Mouse (Mus musculus) kidney, embryonic 16.5 days (tissue): ENCODE results near the gene Mpped2. TPM values are rescaled to one million over a fixed set of nuclear protein-coding genes. Genes with fewer than 3 reads are reported as not detected.
A peak's percentile ranks its signal among the peaks of the same experiment; 100 is the strongest.

Experiments
- ATAC-seq: fragments of 200-750 bp; cut with Nextera tagmentation; 2 replicates; pipeline ENCODE4 v1.8.0; 2017; ENCODE audit warnings: moderate TSS enrichment; ENCODE audit not compliant: low FRiP score, low TSS enrichment
- H3K27ac ChIP-seq: fragments of 300-500 bp; sonication (generic); 2 replicates; pipeline ENCODE4 v1.5.1; 2014; ENCODE audit warnings: low read length
- H3K27me3 ChIP-seq: fragments of 300-500 bp; sonication (generic); 2 replicates; pipeline ENCODE4 v1.6.1; 2014; ENCODE audit warnings: low read length, control low read depth, mixed read lengths; ENCODE audit not compliant: insufficient read depth
- H3K36me3 ChIP-seq: fragments of 300-500 bp; sonication (generic); 2 replicates; pipeline ENCODE4 v1.6.1; 2014; ENCODE audit warnings: low read length, control low read depth, mixed read lengths; ENCODE audit not compliant: insufficient read depth
- H3K4me1 ChIP-seq: fragments of 300-500 bp; sonication (generic); 2 replicates; pipeline ENCODE4 v1.6.1; 2014; ENCODE audit warnings: low read length, control low read depth, mixed read lengths; ENCODE audit not compliant: insufficient read depth
- H3K4me2 ChIP-seq: fragments of 300-500 bp; sonication (generic); replicated peaks from 2 replicates; pipeline ENCODE4 v1.6.1; 2014; ENCODE audit warnings: low read depth, low read length
- H3K4me3 ChIP-seq: fragments of 300-500 bp; sonication (generic); 2 replicates; pipeline ENCODE4 v1.5.1; 2014; ENCODE audit warnings: mild to moderate bottlenecking, low read length
- H3K9ac ChIP-seq: fragments of 300-500 bp; sonication (generic); replicated peaks from 2 replicates; pipeline ENCODE4 v1.6.1; 2014; ENCODE audit warnings: low read length
- H3K9me3 ChIP-seq: fragments of 300-500 bp; sonication (generic); 2 replicates; pipeline ENCODE4 v1.6.1; 2016; ENCODE audit warnings: low read length, control low read depth
- whole genome bisulfite sequencing: fragments of 180-500 bp; shearing (Covaris S2); extraction: QIAGEN DNeasy Blood & Tissue Kit; methylation state at CpG from one replicate; pipeline ENCODE4 v1.1.7; 2014; 5-methylcytosine and 5-hydroxymethylcytosine counted together
- polyA plus RNA-seq: library from polyadenylated mRNA; unstranded; fragments of >200 nt; fragmentation: Nextera tagmentation; extraction: Ambion mirVana; gene quantifications from 2 replicates; pipeline ENCODE4 v1.2.1, GENCODE M21; 2015

Mpped2 gene
- polyA plus RNA-seq, 1 experiment from 2014 or later: 28.6 TPM

DNA sequence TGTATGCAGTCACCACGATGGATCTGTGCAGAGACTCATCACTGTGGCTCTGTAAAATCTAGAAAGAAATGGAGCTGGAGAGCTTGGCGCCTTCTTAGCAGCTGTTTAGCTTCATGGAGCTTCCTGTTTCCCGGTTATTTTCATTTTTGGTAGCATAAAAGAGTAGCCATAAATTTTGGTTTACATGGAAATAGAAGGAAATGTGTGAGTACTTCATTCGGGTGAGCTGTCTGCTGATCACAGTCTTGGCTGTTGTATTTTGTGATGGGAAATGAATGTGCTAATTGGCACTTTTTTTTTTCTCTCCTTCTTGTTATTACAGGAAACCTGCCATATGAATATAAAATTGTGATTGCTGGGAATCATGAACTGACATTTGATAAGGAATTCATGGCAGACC lies 90.2 kb downstream of the Mpped2 start:
- no peaks in the 10 kb centered on the region for H3K36me3 ChIP-seq
- H3K4me2 ChIP-seq: no peak overlapping the region
- no peak overlapping the region for H3K4me3 ChIP-seq
- no peak for ATAC-seq
- no peaks in the 10 kb centered on the region for H3K9me3 ChIP-seq
- H3K4me1 ChIP-seq: peaks cover 20% of the 10 kb centered on the region
- 53% methylated on average over 4 of the region's 4 CpGs for WGBS
- H3K27me3 ChIP-seq: no peaks in the 10 kb centered on the region; the same call in 1 of the 2 replicates
- no peak overlapping the region for H3K9ac ChIP-seq
- no peak overlapping the region for H3K27ac ChIP-seq

DNA sequence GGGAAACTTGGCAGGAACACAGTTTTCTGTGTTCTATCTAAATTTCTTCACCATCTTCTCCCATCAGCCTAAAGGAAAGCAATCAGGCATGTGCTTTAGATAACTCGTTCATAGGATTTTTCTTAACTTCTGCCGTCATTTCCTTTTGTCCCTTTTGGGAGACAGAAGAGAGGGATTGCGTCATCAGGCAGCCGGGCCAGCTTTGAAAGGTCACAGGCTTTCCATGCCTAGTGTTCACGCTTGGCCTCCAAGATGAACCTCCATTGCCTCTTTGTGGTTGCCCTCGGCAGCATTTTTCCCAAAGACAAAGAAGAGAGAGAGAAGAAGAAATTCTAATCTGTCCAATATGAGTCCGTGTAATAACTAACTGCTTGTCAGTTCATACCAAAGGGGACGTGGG lies 95.0 kb downstream of the Mpped2 start:
- Histone ChIP-seq H3K27me3 (no peaks in the 10 kb centered on the region), H3K4me1 (peaks cover 42% of the 10 kb centered on the region), H3K27ac (0 out of 2 replicates have a peak overlapping the region, but pooled peaks have one; percentile 31), H3K4me3 (no peak overlapping the region), H3K9ac (no peak overlapping the region), H3K4me2 (no peak overlapping the region), H3K36me3 (no peaks in the 10 kb centered on the region), H3K9me3 (no peaks in the 10 kb centered on the region)
- no peak for ATAC-seq
- 37% methylated on average over 8 of the region's 8 CpGs for WGBS

DNA sequence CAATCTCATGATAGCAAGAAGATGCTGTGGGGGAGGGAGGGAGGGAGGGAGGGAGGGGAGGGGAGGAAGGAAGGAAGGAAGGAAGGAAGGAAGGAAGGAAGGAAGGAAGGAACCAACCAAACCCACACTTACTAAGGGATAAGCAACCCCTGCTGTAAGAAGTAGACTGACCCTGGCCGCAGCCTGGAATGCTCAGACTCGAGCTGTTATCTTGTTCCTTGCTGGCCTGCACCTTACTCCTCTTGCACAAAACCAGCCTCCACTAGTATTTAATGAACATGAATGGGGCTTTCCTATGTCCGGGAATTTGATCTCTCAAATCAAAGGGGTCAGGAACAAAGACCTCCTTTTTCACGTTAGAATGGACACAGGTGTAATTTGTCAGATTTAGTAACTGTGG lies 95.5 kb downstream of the Mpped2 start:
- Histone ChIP-seq H3K36me3 (no peaks in the 10 kb centered on the region), H3K9me3 (no peaks in the 10 kb centered on the region), H3K4me3 (no peak overlapping the region), H3K27ac (peak overlapping the region; percentile 93; the same call in 1 of the 2 replicates), H3K9ac (no peak overlapping the region), H3K4me2 (no peak overlapping the region), H3K27me3 (no peaks in the 10 kb centered on the region), H3K4me1 (peaks cover 41% of the 10 kb centered on the region)
- 21% methylated on average over 4 of the region's 4 CpGs for WGBS
- ATAC-seq: peak; percentile 52; the same call in 1 of the 2 replicates

DNA sequence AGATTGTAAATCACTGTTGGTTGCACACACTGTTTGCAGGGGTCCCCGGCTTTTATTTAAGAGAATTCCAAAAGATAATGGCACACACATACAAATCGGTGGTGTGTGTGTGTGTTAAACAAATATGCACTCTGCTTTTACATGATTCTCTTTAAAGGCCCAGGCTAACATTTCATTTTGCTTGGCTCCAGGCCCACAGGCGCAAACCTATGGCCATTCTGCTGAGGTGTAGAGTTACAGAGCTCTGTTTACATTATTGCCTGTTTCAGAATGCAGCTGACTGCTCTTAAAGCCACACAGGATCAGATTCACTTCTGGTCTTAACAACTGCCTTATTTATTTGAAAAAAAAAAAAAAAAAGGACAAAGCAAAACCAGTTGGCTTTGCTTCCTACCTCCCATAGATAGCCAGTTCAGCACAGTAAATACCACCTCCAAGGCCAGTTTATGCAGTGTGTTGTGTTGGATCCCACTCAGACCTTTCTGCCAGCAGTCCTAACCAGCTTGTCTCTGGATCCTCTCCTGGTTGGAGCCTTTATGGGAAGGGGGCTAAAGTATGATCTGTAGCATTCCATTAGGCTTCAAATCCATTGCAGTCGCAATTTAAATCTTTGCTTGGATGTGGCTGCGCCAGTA lies 96.7 kb downstream of the Mpped2 start:
- 0 out of 2 replicates have a peak overlapping the region, but pooled peaks have one; percentile 2 for H3K4me2 ChIP-seq
- H3K36me3 ChIP-seq: no peaks in the 10 kb centered on the region

DNA sequence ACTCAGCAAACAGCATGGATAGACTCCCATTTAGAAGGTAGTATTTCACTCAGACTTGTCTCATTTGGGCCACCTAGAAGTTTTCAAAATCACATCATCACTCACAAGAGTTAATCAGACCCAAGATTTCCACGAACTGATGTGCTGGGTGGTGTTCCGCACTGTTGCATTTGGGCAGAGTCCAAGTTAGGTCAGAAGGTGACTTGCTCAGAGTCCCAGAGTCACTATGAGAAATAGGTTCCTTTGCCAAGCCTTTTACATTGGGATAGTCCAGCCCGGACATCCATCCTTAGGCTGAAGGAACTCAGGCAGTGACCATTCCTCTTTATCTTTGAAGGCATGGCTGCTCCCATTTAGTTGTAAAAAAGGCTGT lies 97.2 kb downstream of the Mpped2 start:
- Histone ChIP-seq H3K4me2 (0 out of 2 replicates have a peak overlapping the region, but pooled peaks have one; percentile 2), H3K27ac (peak overlapping the region; percentile 93), H3K4me1 (peaks cover 39% of the 10 kb centered on the region), H3K9me3 (no peaks in the 10 kb centered on the region), H3K4me3 (no peak overlapping the region), H3K27me3 (no peaks in the 10 kb centered on the region), H3K36me3 (no peaks in the 10 kb centered on the region), H3K9ac (no peak overlapping the region)
- ATAC-seq: peak; percentile 82
- WGBS: 12% methylated on average over 3 of the region's 3 CpGs

More for the DNA sequence above, 96.7 kb downstream of the Mpped2 start:
- no peak overlapping the region for H3K9ac ChIP-seq
- no peak overlapping the region for H3K4me3 ChIP-seq
- WGBS: 17% methylated on average over 5 of the region's 5 CpGs
- ATAC-seq: peak; percentile 88
- no peaks in the 10 kb centered on the region for H3K9me3 ChIP-seq
- peaks cover 39% of the 10 kb centered on the region for H3K4me1 ChIP-seq
- peak overlapping the region; percentile 93 for H3K27ac ChIP-seq
- H3K27me3 ChIP-seq: no peaks in the 10 kb centered on the region

DNA sequence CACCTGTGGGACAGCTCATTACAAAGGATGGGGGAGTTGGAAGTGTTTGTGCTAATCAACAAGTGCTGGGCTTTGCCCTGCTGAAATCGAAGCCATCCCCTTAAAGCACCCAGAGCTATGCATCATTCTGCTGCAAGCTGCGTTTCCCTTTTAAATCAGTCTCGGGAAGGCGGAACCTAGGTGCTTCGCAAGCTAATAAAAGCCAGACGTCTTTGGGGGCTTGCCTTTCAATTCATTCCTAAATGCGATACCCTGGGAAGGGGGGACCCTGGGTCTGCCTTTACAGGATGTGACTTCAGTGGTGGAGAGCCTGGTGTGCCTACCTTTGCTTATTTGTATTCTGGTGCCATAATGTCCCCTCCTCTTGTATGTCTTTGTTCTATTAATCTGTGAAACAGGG lies 103.2 kb downstream of the Mpped2 start:
- Histone ChIP-seq H3K4me2 (0 out of 2 replicates have a peak overlapping the region, but pooled peaks have one; percentile 13), H3K9ac (0 out of 2 replicates have a peak overlapping the region, but pooled peaks have one; percentile 41), H3K27me3 (no peaks in the 10 kb centered on the region), H3K27ac (no peak overlapping the region), H3K9me3 (no peaks in the 10 kb centered on the region), H3K4me3 (no peak overlapping the region), H3K36me3 (no peaks in the 10 kb centered on the region), H3K4me1 (peaks cover 27% of the 10 kb centered on the region)
- 20% methylated on average over 7 of the region's 7 CpGs for WGBS
- peak; percentile 69 for ATAC-seq

DNA sequence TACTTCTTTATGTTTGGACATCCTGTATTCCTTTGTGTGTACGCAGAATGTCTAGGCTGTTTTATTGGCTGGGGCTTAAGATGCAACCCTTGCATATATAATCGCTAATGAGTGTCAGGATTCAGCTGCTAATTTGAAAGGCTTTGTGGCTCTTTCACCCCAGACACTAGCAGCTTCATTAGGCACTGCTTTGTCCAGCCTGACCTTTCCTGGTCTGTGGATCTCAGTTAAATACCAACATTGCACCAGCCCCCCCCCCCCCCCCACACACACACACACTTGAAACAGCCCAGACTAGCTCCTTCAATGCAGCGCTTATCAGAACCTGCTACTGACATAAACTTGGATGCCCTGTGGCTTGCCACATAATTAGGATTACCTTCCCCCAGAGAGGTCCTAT lies 104.8 kb downstream of the Mpped2 start:
- Histone ChIP-seq H3K9ac (no peak overlapping the region), H3K27me3 (no peaks in the 10 kb centered on the region), H3K36me3 (no peaks in the 10 kb centered on the region), H3K4me2 (no peak overlapping the region), H3K9me3 (no peaks in the 10 kb centered on the region), H3K27ac (no peak overlapping the region), H3K4me1 (peaks cover 25% of the 10 kb centered on the region), H3K4me3 (no peak overlapping the region)
- no peak for ATAC-seq
- WGBS: 35% methylated on average over 3 of the region's 3 CpGs

DNA sequence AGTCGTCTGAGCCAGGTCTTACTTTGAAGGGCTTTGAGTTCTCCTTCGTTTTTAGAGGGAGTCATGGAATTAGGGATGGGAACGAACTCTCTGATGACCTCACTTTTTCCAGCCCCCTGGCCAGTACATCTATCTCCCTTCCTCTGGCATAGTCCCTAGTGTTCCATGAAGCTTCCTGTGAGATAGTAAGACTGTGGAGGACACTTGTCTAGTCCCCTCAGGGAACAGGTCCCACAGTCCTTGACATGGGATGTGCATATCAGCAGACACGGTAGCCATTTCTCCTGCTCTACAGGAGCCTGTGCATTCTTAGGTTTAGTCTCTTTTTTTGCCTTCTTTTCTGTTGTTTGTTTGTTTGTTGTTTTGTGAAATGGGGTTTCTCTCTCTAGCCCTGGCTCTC lies 105.8 kb downstream of the Mpped2 start:
- H3K27ac ChIP-seq: no peak overlapping the region
- H3K9me3 ChIP-seq: no peaks in the 10 kb centered on the region
- ATAC-seq: no peak
- H3K27me3 ChIP-seq: no peaks in the 10 kb centered on the region
- WGBS: 55% methylated on average over 4 of the region's 4 CpGs
- no peak overlapping the region for H3K4me3 ChIP-seq
- H3K4me1 ChIP-seq: peaks cover 25% of the 10 kb centered on the region
- no peak overlapping the region for H3K9ac ChIP-seq
- H3K4me2 ChIP-seq: no peak overlapping the region
- no peaks in the 10 kb centered on the region for H3K36me3 ChIP-seq

DNA sequence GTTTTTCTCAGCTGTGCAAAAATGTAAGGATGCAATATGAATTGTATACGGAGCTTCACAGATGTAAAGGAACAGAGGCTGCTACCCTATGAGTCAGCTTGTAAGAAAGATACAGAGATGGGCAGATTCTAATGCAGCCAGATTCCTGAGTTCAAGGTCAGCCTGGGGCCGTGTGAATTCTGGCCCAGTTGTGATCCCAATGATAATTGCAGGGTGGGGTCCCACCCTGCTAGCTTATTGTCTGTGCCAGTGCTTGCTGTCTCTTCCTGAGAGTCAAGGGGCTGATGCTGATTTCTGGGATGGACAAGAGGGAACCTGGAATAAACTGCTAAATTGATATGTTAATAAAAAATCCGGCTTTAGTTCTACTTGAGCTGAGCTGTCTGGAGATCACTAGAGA lies 122.8 kb downstream of the Mpped2 start:
- Histone ChIP-seq H3K4me2 (no peak overlapping the region), H3K9ac (no peak overlapping the region), H3K27me3 (no peaks in the 10 kb centered on the region), H3K4me1 (no peaks in the 10 kb centered on the region), H3K9me3 (peaks cover 3% of the 10 kb centered on the region; the same call in 1 of the 2 replicates), H3K36me3 (no peaks in the 10 kb centered on the region), H3K27ac (no peak overlapping the region), H3K4me3 (no peak overlapping the region)
- ATAC-seq: no peak
- WGBS: 92% methylated on average over 3 of the region's 3 CpGs

DNA sequence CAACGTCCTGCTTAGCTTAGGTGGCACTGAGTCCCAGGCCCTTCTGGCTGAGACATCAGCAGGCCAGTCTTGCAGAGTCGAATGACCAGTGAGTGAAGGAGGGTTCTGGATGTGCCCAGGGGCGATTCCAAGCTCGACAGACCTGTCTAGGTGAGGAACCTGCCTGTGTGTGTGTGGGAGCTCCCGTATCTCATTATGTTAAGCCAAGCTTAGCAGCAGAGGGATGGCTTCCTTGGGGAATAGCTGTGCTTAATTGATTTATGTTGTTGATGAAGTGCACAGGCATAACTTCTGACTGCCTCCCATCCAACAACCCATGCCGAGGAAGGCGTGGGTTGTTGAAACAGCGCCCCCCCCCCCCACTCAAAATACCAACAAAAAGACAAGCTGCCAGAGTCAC lies 128.2 kb downstream of the Mpped2 start:
- no peaks in the 10 kb centered on the region for H3K36me3 ChIP-seq
- no peaks in the 10 kb centered on the region for H3K9me3 ChIP-seq
- WGBS: 26% methylated on average over 8 of the region's 8 CpGs
- peak; percentile 76; the same call in 1 of the 2 replicates for ATAC-seq
- H3K4me2 ChIP-seq: no peak overlapping the region
- H3K4me1 ChIP-seq: peaks cover 23% of the 10 kb centered on the region
- peak overlapping the region; percentile 31; the same call in 1 of the 2 replicates for H3K27ac ChIP-seq
- H3K9ac ChIP-seq: no peak overlapping the region
- H3K27me3 ChIP-seq: no peaks in the 10 kb centered on the region
- H3K4me3 ChIP-seq: no peak overlapping the region
